8 mouse cellular contexts compared by ENCODE assay signal in genomic region chr7:99989844-99990760, GRCm38 (mm10). TPM values are rescaled to one million over a fixed set of nuclear protein-coding genes. Genes with fewer than 3 reads are reported as not detected.
A peak's percentile ranks its signal among the peaks of the same experiment; 100 is the strongest.
DNase-seq lines count a peak whose midpoint lies in the region; ATAC-seq lines count a peak whose summit lies in the region.

No protein-coding gene starts in this region.

- 59% methylated on average over 15 of the region's 15 CpGs for WGBS in kidney, embryonic 16.5 days

- DNase-seq in CD4-positive, CD25-positive, alpha-beta regulatory T cell, adult 2 months (ENCODE audit: low read depth, low spot score) = peak; percentile 33
- peak; percentile 43 to 70 for DNase-seq in kidney, postnatal 4 days
- peak; percentile 70 for DNase-seq in adrenal gland, postnatal 10 days
- DNase-seq in lung, postnatal 36 days = peak; percentile 56
- DNase-seq in layer of hippocampus, adult 18-20 months (ENCODE audit: low spot score in 2 of 2) = no peak
- DNase-seq in layer of hippocampus, adult 8-10 months (ENCODE audit: low spot score in 2 of 2) = no peak

- H3K9me3 ChIP-seq in kidney, embryonic 16.5 days (ENCODE audit: low read length) = no peaks in the 10 kb centered on the region

- H3K36me3 ChIP-seq in kidney, embryonic 16.5 days (ENCODE audit: insufficient read depth, low read length) = no peaks in the 10 kb centered on the region

- no peak overlapping the region for H3K9ac ChIP-seq in kidney, embryonic 16.5 days (replicated peaks; ENCODE audit: low read length)

- no peak for ATAC-seq in CD4-positive, CD25-positive, alpha-beta regulatory T cell, adult 4 months
- ATAC-seq in kidney, embryonic 16.5 days (ENCODE audit: low FRiP score, low TSS enrichment) = no peak

- no peak overlapping the region for H3K4me3 ChIP-seq in kidney, embryonic 16.5 days (ENCODE audit: low read length)

- no peaks in the 10 kb centered on the region for H3K4me1 ChIP-seq in kidney, embryonic 16.5 days (ENCODE audit: insufficient read depth, low read length)

- no peak overlapping the region for H3K4me2 ChIP-seq in kidney, embryonic 16.5 days (replicated peaks; ENCODE audit: low read depth, low read length)

- no peak overlapping the region for H3K27ac ChIP-seq in kidney, embryonic 16.5 days (ENCODE audit: low read length)

- no peaks in the 10 kb centered on the region for H3K27me3 ChIP-seq in kidney, embryonic 16.5 days (ENCODE audit: insufficient read depth, low read length)

RNA-seq across cellular contexts. Expression of gene Rnf169, which starts 9.9 kb away (rescaled TPM):
- 1 to 10 TPM; 6.2 to 9.5 TPM for polyA plus RNA-seq in CD4-positive, CD25-positive, alpha-beta regulatory T cell, adult 4 months (2017; shearing (Covaris generic))
- 5.6 and 6.1 TPM in 2 replicates for polyA plus RNA-seq in kidney, embryonic 16.5 days (2015; fragmentation: Nextera tagmentation; extraction: Ambion mirVana)
- 10 to 100 TPM; 15.3 to 17.8 TPM for total RNA-seq in adrenal gland, postnatal 10 days (2021)
- 10 to 100 TPM; 26.6 to 28.4 TPM for total RNA-seq in layer of hippocampus, adult 18-20 months (2021)
- 10 to 100 TPM; 27.7 to 34.0 (median 29.0) TPM for total RNA-seq in layer of hippocampus, adult 8-10 months (2022)

RNA-seq across cellular contexts. Expression of gene Chrdl2, which starts 15.9 kb away (rescaled TPM):
- not detected for polyA plus RNA-seq in CD4-positive, CD25-positive, alpha-beta regulatory T cell, adult 4 months (2017; shearing (Covaris generic))
- polyA plus RNA-seq in kidney, embryonic 16.5 days (2015; fragmentation: Nextera tagmentation; extraction: Ambion mirVana) = 0.90 and 0.95 TPM in 2 replicates
- not detected for total RNA-seq in adrenal gland, postnatal 10 days (2021)
- total RNA-seq in layer of hippocampus, adult 18-20 months (2021) = not detected
- total RNA-seq in layer of hippocampus, adult 8-10 months (2022) = under 1 TPM in 2 of 4 experiments, not detected in 2; 0.58 to 0.66 TPM

Comparison
In these comparisons a context has a peak if more than half of its experiments do, and no peak if none do; other contexts are left out.
1. DNase-seq: peak in CD4-positive, CD25-positive, alpha-beta regulatory T cell, adult 2 months (single experiment), kidney, postnatal 4 days (2 of 2), adrenal gland, postnatal 10 days (single experiment) and lung, postnatal 36 days (single experiment); none in layer of hippocampus, adult 18-20 months (0 of 2) and layer of hippocampus, adult 8-10 months (0 of 2).